Mouse (Mus musculus) ES-E14 (cell line): ENCODE data around the gene Tti1. TPM values are rescaled to one million over a fixed set of nuclear protein-coding genes. Genes with fewer than 3 reads are reported as not detected.

Source experiments
- DNase-seq: peaks from one replicate; pipeline ENCODE4 v3.0.0-alpha.2; 2013; ENCODE audit warnings: low read depth, low spot score
- H3K27ac ChIP-seq: 2 replicates; pipeline ENCODE4 v1.5.1; 2012; ENCODE audit warnings: low read depth, mild to moderate bottlenecking, low read length, moderate library complexity, mixed read lengths; ENCODE audit not compliant: poor library complexity, insufficient read depth, severe bottlenecking
- H3K36me3 ChIP-seq: 2 replicates; pipeline ENCODE4 v1.6.1; 2012; ENCODE audit warnings: mild to moderate bottlenecking, low read length, moderate library complexity, mixed read lengths; ENCODE audit not compliant: control insufficient read depth, poor library complexity, insufficient read depth, severe bottlenecking
- H3K4me1 ChIP-seq, 2 experiments: fragments of 150-350 bp in 1 of 2; sonication (generic) in 1 of 2; 2 replicates each; pipeline ENCODE4 v1.6.1; 2012; ENCODE audit warnings: low read length in 2 of 2, mild to moderate bottlenecking in 1 of 2, mixed read lengths in 1 of 2; ENCODE audit not compliant: control insufficient read depth in 2 of 2, insufficient read depth in 2 of 2, poor library complexity in 1 of 2
- H3K4me3 ChIP-seq, 2 experiments: fragments of 150-350 bp in 1 of 2; sonication (generic) in 1 of 2; 2 replicates each; pipeline ENCODE4 v1.5.1; 2012; ENCODE audit warnings: low read length in 2 of 2, low read depth in 1 of 2, mild to moderate bottlenecking in 1 of 2, mixed read lengths in 1 of 2; ENCODE audit not compliant: insufficient read depth in 1 of 2, poor library complexity in 1 of 2, severe bottlenecking in 1 of 2
- H3K9ac ChIP-seq: 2 replicates; pipeline ENCODE4 v1.6.1; 2012; ENCODE audit warnings: low read depth, mild to moderate bottlenecking, low read length, mixed read lengths; ENCODE audit not compliant: poor library complexity, insufficient read depth, severe bottlenecking
- H3K9me3 ChIP-seq: fragments of 150-350 bp; sonication (generic); 2 replicates; pipeline ENCODE4 v1.6.1; 2012; ENCODE audit warnings: low read depth, mild to moderate bottlenecking, low read length; ENCODE audit not compliant: control insufficient read depth, insufficient read depth
- CHD2 ChIP-seq: IDR thresholded peaks from 2 replicates; pipeline ENCODE4 v1.6.1; 2014; ENCODE audit warnings: mild to moderate bottlenecking, low read depth, low read length, inconsistent platforms
- HCFC1 ChIP-seq: IDR thresholded peaks from 2 replicates; pipeline ENCODE4 v1.6.1; 2012; ENCODE audit warnings: low read length, inconsistent platforms, borderline replicate concordance; ENCODE audit not compliant: insufficient read depth
- MAFK ChIP-seq: IDR thresholded peaks from 2 replicates; pipeline ENCODE4 v1.6.1; 2014; ENCODE audit warnings: mild to moderate bottlenecking, low read depth, low read length, inconsistent platforms; ENCODE audit not compliant: insufficient read depth
- ZC3H11A ChIP-seq: IDR thresholded peaks from 2 replicates; pipeline ENCODE4 v1.6.1; 2012; ENCODE audit warnings: low read depth, mild to moderate bottlenecking, inconsistent platforms, low read length, borderline replicate concordance
- ZNF384 ChIP-seq: IDR thresholded peaks from 2 replicates; pipeline ENCODE4 v1.6.1; 2012; ENCODE audit warnings: low read depth, low read length, inconsistent platforms
- in situ Hi-C, 2 experiments: fragments of 600-800 bp; cut with MboI; formaldehyde crosslinking; loops; one replicate each; pipeline ENCODE4 v1.15.1; 2025; ENCODE audit warnings: low sequenced_read_pairs in 2 of 2, inconsistent platforms in 1 of 2; ENCODE audit not compliant: unreplicated experiment in 2 of 2
- total RNA-seq: library from RNA; depleted of rRNA; stranded (reverse); fragments of 300-350 nt; gene quantifications from 2 replicates; pipeline ENCODE4 v1.2.3, GENCODE M21; 2012

Tti1 gene
- total RNA-seq, 1 experiment = 25.3 TPM

DNA sequence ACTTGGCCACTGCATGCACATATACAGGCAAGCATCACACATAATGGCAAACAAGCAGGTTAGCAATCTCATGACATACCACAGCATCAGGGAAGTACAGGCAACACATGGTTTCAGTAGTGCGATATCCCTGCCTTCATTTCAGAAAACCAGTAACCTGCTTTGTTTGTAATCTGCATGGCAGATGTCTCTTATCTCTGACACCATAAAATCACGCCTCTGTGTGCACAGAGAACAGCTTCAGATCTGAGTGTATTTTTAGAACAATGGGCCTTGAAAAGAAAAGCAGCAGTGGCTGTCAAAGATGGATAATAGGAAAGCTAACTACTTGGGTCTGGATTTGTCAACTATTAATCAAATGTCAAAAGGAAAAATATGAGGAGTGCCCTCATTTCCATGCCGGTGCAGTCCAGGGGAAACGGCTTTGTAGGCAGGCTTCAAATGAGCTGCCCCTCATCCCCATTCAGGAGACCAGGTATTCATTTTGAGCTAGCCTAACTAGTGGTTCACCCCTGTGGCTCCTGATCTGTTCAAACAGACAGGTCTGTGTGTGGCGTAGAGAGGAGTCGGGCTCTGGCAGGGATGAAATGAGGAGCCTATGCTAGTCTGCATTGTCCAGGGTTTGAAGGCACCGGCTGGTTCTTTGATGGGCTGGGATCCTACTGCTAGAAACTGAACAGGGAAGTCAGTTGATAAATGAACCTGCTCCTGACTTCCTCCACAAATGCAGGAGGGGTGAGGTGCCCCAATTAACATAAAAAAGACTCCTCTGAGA, 39.6 kb downstream of the Tti1 start:
- in situ Hi-C loops = loop anchor here in 1 of 2 experiments (25.0 kb wide), 1 partner anchor 376 kb away; no protein-coding TSS in a partner anchor
- Histone ChIP-seq H3K4me1 (no peaks in the 10 kb centered on the region), H3K9me3 (no peaks in the 10 kb centered on the region), H3K36me3 (peaks cover 8% of the 10 kb centered on the region; the same call in 1 of the 2 replicates), H3K4me3 (no peak overlapping the region), H3K27ac (no peak overlapping the region), H3K9ac (no peak overlapping the region)
- TF ChIP-seq MAFK (no peak), HCFC1 (no peak), CHD2 (no peak), ZNF384 (no peak), ZC3H11A (no peak)
- DNase-seq = no peak

DNA sequence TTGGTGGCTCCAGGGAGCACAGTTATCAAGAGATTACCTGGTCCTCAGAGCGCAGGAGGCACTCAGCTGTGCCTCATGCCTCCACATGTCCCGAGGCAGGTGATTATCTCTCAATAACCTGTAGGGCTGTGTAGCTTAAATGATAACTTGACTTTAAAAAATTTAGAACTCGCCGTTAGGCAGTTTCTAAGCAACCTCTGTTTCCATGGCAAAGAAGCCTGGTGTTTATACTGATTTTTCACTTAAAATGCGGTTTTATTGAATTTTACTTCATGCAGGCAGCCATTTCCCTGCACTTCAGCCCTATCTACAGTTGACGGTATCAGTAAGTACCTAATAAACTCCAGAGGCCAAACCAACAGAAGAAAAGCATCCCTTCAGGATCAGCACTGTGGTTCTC, 42.0 kb downstream of the Tti1 start:
- Histone ChIP-seq H3K9ac (no peak overlapping the region), H3K9me3 (no peaks in the 10 kb centered on the region), H3K4me3 (no peak overlapping the region), H3K36me3 (peaks cover 2% of the 10 kb centered on the region; the same call in 1 of the 2 replicates), H3K4me1 (no peaks in the 10 kb centered on the region), H3K27ac (no peak overlapping the region)
- no peak for TF ChIP-seq CHD2
- TF ChIP-seq ZC3H11A = no peak
- no peak for TF ChIP-seq HCFC1
- TF ChIP-seq MAFK = no peak
- TF ChIP-seq ZNF384 = no peak
- in situ Hi-C loops = loop anchor here in 1 of 2 experiments (25.0 kb wide), 1 partner anchor 374 kb away; no protein-coding TSS in a partner anchor
- no peak for DNase-seq

DNA sequence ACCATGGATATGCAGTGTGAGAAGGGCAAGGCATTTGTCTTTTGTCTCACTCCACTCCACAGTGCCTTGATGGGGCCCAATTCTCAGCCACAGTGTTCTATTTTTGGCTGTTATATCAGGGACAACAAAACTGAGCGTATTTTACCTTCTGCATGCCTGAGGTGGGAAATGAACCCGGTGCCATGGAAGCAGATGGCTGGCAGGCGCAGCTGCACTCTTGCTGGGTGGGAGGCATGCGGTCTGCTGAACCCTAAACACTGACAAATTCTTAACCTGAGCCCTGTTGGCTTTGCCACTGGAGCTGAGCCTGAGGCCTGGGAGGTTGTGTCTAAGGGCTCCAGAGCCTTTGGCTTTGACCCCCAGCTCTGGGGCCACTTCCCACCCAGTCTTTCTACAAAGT, 42.6 kb downstream of the Tti1 start:
- peaks cover 2% of the 10 kb centered on the region; the same call in 1 of the 2 replicates for H3K36me3 ChIP-seq
- no peaks in the 10 kb centered on the region for H3K4me1 ChIP-seq
- in situ Hi-C loops = loop anchor here in 1 of 2 experiments (25.0 kb wide), 1 partner anchor 373 kb away; no protein-coding TSS in a partner anchor
- no peak overlapping the region for H3K9ac ChIP-seq
- DNase-seq = no peak
- no peak overlapping the region for H3K4me3 ChIP-seq
- H3K27ac ChIP-seq = no peak overlapping the region
- no peaks in the 10 kb centered on the region for H3K9me3 ChIP-seq
- TF ChIP-seq CHD2 = no peak

DNA sequence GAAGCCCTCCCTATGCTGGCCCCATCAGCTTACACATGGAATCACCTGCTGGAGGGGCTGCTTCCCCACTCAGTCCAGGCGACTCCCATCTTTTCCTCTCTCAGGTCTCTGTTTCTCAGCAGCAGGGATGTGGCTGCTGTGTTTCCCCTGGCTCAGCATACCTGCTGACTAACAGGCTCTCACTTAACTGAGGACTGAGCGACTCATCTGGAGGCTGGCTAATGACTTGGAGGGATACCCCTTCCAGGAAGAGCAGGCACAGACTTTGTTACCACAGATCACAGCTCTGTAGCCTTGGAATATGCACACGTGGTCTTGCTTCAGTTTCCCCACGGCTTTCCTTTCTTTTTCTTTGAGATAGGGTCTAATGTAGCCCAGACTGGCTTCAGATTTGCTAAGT, 45.0 kb downstream of the Tti1 start:
- Histone ChIP-seq H3K36me3 (no peaks in the 10 kb centered on the region), H3K27ac (no peak overlapping the region), H3K4me3 (no peak overlapping the region), H3K9ac (no peak overlapping the region), H3K9me3 (no peaks in the 10 kb centered on the region), H3K4me1 (no peaks in the 10 kb centered on the region)
- in situ Hi-C loops = loop anchor here in 1 of 2 experiments (25.0 kb wide), 1 partner anchor 371 kb away; no protein-coding TSS in a partner anchor
- DNase-seq = no peak
- no peak for TF ChIP-seq MAFK
- no peak for TF ChIP-seq CHD2
- TF ChIP-seq HCFC1 = no peak
- TF ChIP-seq ZNF384 = no peak
- no peak for TF ChIP-seq ZC3H11A
